8 mouse cellular contexts compared by ENCODE assay signal in genomic region chr3:153973949-153974760, GRCm38 (mm10). TPM values are rescaled to one million over a fixed set of nuclear protein-coding genes. Genes with fewer than 3 reads are reported as not detected.
DNase-seq lines count a peak whose midpoint lies in the region; ATAC-seq and TF ChIP-seq lines count a peak whose summit lies in the region.

No protein-coding gene starts in this region.

- no peak overlapping the region for H3K27ac ChIP-seq in heart, embryonic 15.5 days
- no peak overlapping the region; the same call in 1 of the 2 replicates for H3K27ac ChIP-seq in forebrain, embryonic 13.5 days
- H3K27ac ChIP-seq in liver, embryonic 12.5 days = no peak overlapping the region

- no peaks in the 10 kb centered on the region for H3K36me3 ChIP-seq in heart, embryonic 15.5 days
- H3K36me3 ChIP-seq in forebrain, embryonic 13.5 days (ENCODE audit: poor library complexity, severe bottlenecking) = no peaks in the 10 kb centered on the region
- H3K36me3 ChIP-seq in liver, embryonic 12.5 days = no peaks in the 10 kb centered on the region

- no peak for TF ChIP-seq POLR2A in brain, embryonic 14.5 days (IDR thresholded peaks at IDR 0.05; ENCODE audit: borderline replicate concordance, extremely low read depth, insufficient read depth, insufficient read length, poor library complexity, severe bottlenecking)

- WGBS in heart, embryonic 15.5 days = 10% methylated on average over 21 of the region's 21 CpGs
- WGBS in forebrain, embryonic 13.5 days = 3% methylated on average over 21 of the region's 21 CpGs
- 15% methylated on average over 18 of the region's 21 CpGs for whole genome bisulfite sequencing in liver, embryonic 12.5 days (ENCODE audit: insufficient replicate concordance)

- peaks cover 15% of the 10 kb centered on the region for H3K4me1 ChIP-seq in heart, embryonic 15.5 days (replicated peaks)
- peaks cover 19% of the 10 kb centered on the region for H3K4me1 ChIP-seq in forebrain, embryonic 13.5 days
- H3K4me1 ChIP-seq in liver, embryonic 12.5 days = 0 out of 2 replicates have a peak, but pooled peaks cover 6% of the 10 kb centered on the region

- peaks cover 36% of the 10 kb centered on the region for H3K27me3 ChIP-seq in heart, embryonic 15.5 days
- H3K27me3 ChIP-seq in forebrain, embryonic 13.5 days = peaks cover 17% of the 10 kb centered on the region; the same call in 1 of the 2 replicates
- H3K27me3 ChIP-seq in liver, embryonic 12.5 days (replicated peaks) = peaks cover 80% of the 10 kb centered on the region

- intact Hi-C loops in gastrocnemius, postnatal 14 days (cut with DNase I; ENCODE audit: low total_unique reads) = no loop called here

- ATAC-seq in heart, embryonic 15.5 days (replicated peaks; ENCODE audit: insufficient number of reproducible peaks, insufficient read depth, low FRiP score, low read depth) = no peak
- ATAC-seq in forebrain, embryonic 13.5 days = no peak; the same call in none of the 2 replicates
- ATAC-seq in liver, embryonic 12.5 days = no peak

- H3K9me3 ChIP-seq in heart, embryonic 15.5 days (replicated peaks) = no peaks in the 10 kb centered on the region
- H3K9me3 ChIP-seq in forebrain, embryonic 13.5 days (replicated peaks) = no peaks in the 10 kb centered on the region
- H3K9me3 ChIP-seq in liver, embryonic 12.5 days (replicated peaks) = no peaks in the 10 kb centered on the region; the same call in 1 of the 2 replicates

- peak overlapping the region; percentile 98 for H3K4me2 ChIP-seq in heart, embryonic 15.5 days
- H3K4me2 ChIP-seq in forebrain, embryonic 13.5 days = peak overlapping the region; percentile 95
- H3K4me2 ChIP-seq in liver, embryonic 12.5 days = peak overlapping the region; percentile 65

- peak overlapping the region; percentile 65; the same call in 1 of the 2 replicates for H3K9ac ChIP-seq in heart, embryonic 15.5 days
- peak overlapping the region; percentile 88 for H3K9ac ChIP-seq in forebrain, embryonic 13.5 days
- no peak overlapping the region for H3K9ac ChIP-seq in liver, embryonic 12.5 days

- no peak for TF ChIP-seq CTCF in brain, embryonic 14.5 days (IDR thresholded peaks at IDR 0.05; ENCODE audit: borderline replicate concordance, extremely low read depth, insufficient read depth, insufficient read length)

- H3K4me3 ChIP-seq in heart, embryonic 15.5 days = peak overlapping the region; percentile 62
- peak overlapping the region; percentile 64 for H3K4me3 ChIP-seq in forebrain, embryonic 13.5 days
- H3K4me3 ChIP-seq in liver, embryonic 12.5 days = peak overlapping the region; percentile 46

- DNase-seq in heart, adult 8-10 months (ENCODE audit: low spot score) = no peak
- DNase-seq in brain, embryonic 14.5 days (ENCODE audit: low read depth) = peak; percentile 50
- no peak for DNase-seq in urinary bladder, adult 2 months (ENCODE audit: low spot score)
- DNase-seq in gastrocnemius, postnatal 14 days = no peak
- no peak for DNase-seq in lung, postnatal 4 days

RNA-seq across cellular contexts. Expression of gene Slc44a5, which starts 0.9 kb away (rescaled TPM):
- 0.52 and 0.62 TPM in 2 replicates for polyA plus RNA-seq in heart, embryonic 15.5 days (2015; fragmentation: Nextera tagmentation; extraction: Ambion mirVana)
- under 1 TPM in 3 of 4 experiments, not detected in 1; 0.09 to 0.19 (median 0.13) TPM for total RNA-seq in heart, adult 8-10 months (2022)
- 16.0 and 19.6 TPM in 2 replicates for polyA plus RNA-seq in brain, embryonic 14.5 days (2012; rRNA removed)
- polyA plus RNA-seq in forebrain, embryonic 13.5 days (2015; fragmentation: Nextera tagmentation; extraction: Ambion mirVana) = 6.1 and 6.5 TPM in 2 replicates
- 0.20 and 0.36 TPM in 2 replicates for polyA plus RNA-seq in liver, embryonic 12.5 days (2016; fragmentation: Nextera tagmentation; extraction: Ambion mirVana)
- polyA plus RNA-seq in urinary bladder, adult 2 months (2012; rRNA removed) = 0.09 and 0.12 TPM in 2 replicates
- under 1 TPM; 0.47 to 0.53 TPM for total RNA-seq in gastrocnemius, postnatal 14 days (2021)

RNA-seq across cellular contexts. Expression of gene Acadm, which starts 29.7 kb away (rescaled TPM):
- polyA plus RNA-seq in heart, embryonic 15.5 days (2015; fragmentation: Nextera tagmentation; extraction: Ambion mirVana) = 236 and 304 TPM in 2 replicates
- total RNA-seq in heart, adult 8-10 months (2022) = 1,000 to 10,000 TPM; 1,199 to 1,642 (median 1,432) TPM
- polyA plus RNA-seq in brain, embryonic 14.5 days (2012; rRNA removed) = 45.4 and 59.9 TPM in 2 replicates
- polyA plus RNA-seq in forebrain, embryonic 13.5 days (2015; fragmentation: Nextera tagmentation; extraction: Ambion mirVana) = 37.1 and 37.9 TPM in 2 replicates
- polyA plus RNA-seq in liver, embryonic 12.5 days (2016; fragmentation: Nextera tagmentation; extraction: Ambion mirVana) = 51.7 and 53.4 TPM in 2 replicates
- polyA plus RNA-seq in urinary bladder, adult 2 months (2012; rRNA removed) = 109 and 111 TPM in 2 replicates
- 100 to 1,000 TPM; 233 to 329 TPM for total RNA-seq in gastrocnemius, postnatal 14 days (2021)
